Comparison of ENCODE assay signal across 8 mouse cellular contexts in genomic region chr4:88094768-88095420, GRCm38 (mm10). TPM values are rescaled to one million over a fixed set of nuclear protein-coding genes. Genes with fewer than 3 reads are reported as not detected.
DNase-seq lines count a peak whose midpoint lies in the region; ATAC-seq and TF ChIP-seq lines count a peak whose summit lies in the region.

No protein-coding gene starts in this region.

- no peaks in the 10 kb centered on the region for H3K27me3 ChIP-seq in lung, embryonic 14.5 days (ENCODE audit: insufficient read depth, low read length)
- no peaks in the 10 kb centered on the region for H3K27me3 ChIP-seq in forebrain, postnatal 0 days (ENCODE audit: insufficient read depth, low read length)

- H3K9ac ChIP-seq in lung, embryonic 14.5 days: peak overlapping the region; percentile 73
- H3K9ac ChIP-seq in forebrain, postnatal 0 days: peak overlapping the region; percentile 71

- peak; percentile 77 for ATAC-seq in lung, embryonic 14.5 days (ENCODE audit: insufficient read depth)
- peak; percentile 42 for ATAC-seq in forebrain, postnatal 0 days
- ATAC-seq in megakaryocyte, adult 5-6 weeks (ENCODE audit: poor library complexity, severe bottlenecking): peak; percentile 8; the same call in 1 of the 2 replicates

- WGBS in lung, embryonic 14.5 days: 1% methylated on average over 30 of the region's 30 CpGs
- under 1% methylated on average over 30 of the region's 30 CpGs for WGBS in bone marrow, adult 2 months
- under 1% methylated on average over 30 of the region's 30 CpGs for WGBS in forebrain, postnatal 0 days

- no peaks in the 10 kb centered on the region for H3K9me3 ChIP-seq in lung, embryonic 14.5 days (ENCODE audit: low read depth, low read length)
- no peaks in the 10 kb centered on the region for H3K9me3 ChIP-seq in forebrain, postnatal 0 days (ENCODE audit: low read length)

- H3K4me2 ChIP-seq in lung, embryonic 14.5 days: peak overlapping the region; percentile 98
- H3K4me2 ChIP-seq in forebrain, postnatal 0 days (ENCODE audit: low read depth): peak overlapping the region; percentile 85

- TF ChIP-seq CTCF in lung, embryonic 14.5 days (IDR thresholded peaks at IDR 0.05; ENCODE audit: low read depth): no peak
- TF ChIP-seq CTCF in bone marrow, adult 2 months (IDR thresholded peaks at IDR 0.05; ENCODE audit: control insufficient read depth, insufficient read depth, low read length): no peak
- TF ChIP-seq CTCF in forebrain, postnatal 0 days (IDR thresholded peaks at IDR 0.05; ENCODE audit: low read depth): no peak

- TF ChIP-seq POLR2A in bone marrow, adult 2 months (IDR thresholded peaks at IDR 0.05; ENCODE audit: borderline replicate concordance, control insufficient read depth, low read depth, low read length): no peak

- peak overlapping the region; percentile 42; the same call in 1 of the 2 replicates for H3K27ac ChIP-seq in lung, embryonic 14.5 days (ENCODE audit: low read depth)
- H3K27ac ChIP-seq in bone marrow, adult 2 months (ENCODE audit: control insufficient read depth, insufficient read depth, low read depth, low read length, poor library complexity): no peak overlapping the region
- H3K27ac ChIP-seq in forebrain, postnatal 0 days (ENCODE audit: low read depth, low read length): peak overlapping the region; percentile 47; the same call in 1 of the 2 replicates

- H3K4me1 ChIP-seq in lung, embryonic 14.5 days (ENCODE audit: insufficient read depth): no peaks in the 10 kb centered on the region
- H3K4me1 ChIP-seq in bone marrow, adult 2 months (ENCODE audit: control insufficient read depth, insufficient read depth, low read length): no peaks in the 10 kb centered on the region
- 0 out of 2 replicates have a peak, but pooled peaks cover 5% of the 10 kb centered on the region for H3K4me1 ChIP-seq in forebrain, postnatal 0 days (ENCODE audit: insufficient read depth)

- H3K36me3 ChIP-seq in lung, embryonic 14.5 days (ENCODE audit: insufficient read depth): no peaks in the 10 kb centered on the region
- no peaks in the 10 kb centered on the region for H3K36me3 ChIP-seq in forebrain, postnatal 0 days (ENCODE audit: insufficient read depth)

- peak overlapping the region; percentile 80 for H3K4me3 ChIP-seq in lung, embryonic 14.5 days (ENCODE audit: low read depth, low read length)
- peak overlapping the region; percentile 81 for H3K4me3 ChIP-seq in bone marrow, adult 2 months (replicated peaks; ENCODE audit: control insufficient read depth, low read depth, low read length)
- H3K4me3 ChIP-seq in forebrain, postnatal 0 days (ENCODE audit: low read depth, low read length): peak overlapping the region; percentile 71

- peak; percentile 57 for DNase-seq in lung, embryonic 14.5 days
- DNase-seq in lung, postnatal 25 days (ENCODE audit: low spot score): no peak
- DNase-seq in forebrain, postnatal 0 days: peak; percentile 59
- DNase-seq in adrenal gland, adult (ENCODE audit: inconsistent age in 2 of 2, low spot score in 1 of 2): no peak
- DNase-seq in adrenal gland, adult 8-10 months: no peak
- DNase-seq in thymus, postnatal 25 days: no peak

RNA-seq across cellular contexts. Expression of gene Focad, which starts 0.5 kb away (rescaled TPM):
- polyA plus RNA-seq in lung, embryonic 14.5 days (2014; fragmentation: Nextera tagmentation; extraction: Ambion mirVana): 20.8 and 21.7 TPM in 2 replicates
- 7.7 and 8.2 TPM in 2 replicates for polyA plus RNA-seq in bone marrow, adult 2 months (2011; ENCODE audit: insufficient read depth, insufficient read length, low replicate concordance, missing spikeins)
- total RNA-seq in forebrain, postnatal 0 days (2014; rRNA removed): 30.6 and 37.6 TPM in 2 replicates
- polyA plus RNA-seq in forebrain, postnatal 0 days (2015; fragmentation: Nextera tagmentation; extraction: Ambion mirVana): 8.5 and 8.9 TPM in 2 replicates
- 3.0 and 4.8 TPM in 2 replicates for total RNA-seq in megakaryocyte, adult 5-6 weeks (2015)
- total RNA-seq in megakaryocyte, adult 5-6 weeks (2017): 3.7 and 6.2 TPM in 2 replicates
- total RNA-seq in adrenal gland, adult 8-10 months (2022): 10 to 100 TPM; 28.8 to 31.9 (median 29.9) TPM

Comparison
In these comparisons a context has a peak if more than half of its experiments do, and no peak if none do; other contexts are left out.
1. DNase-seq: peak in lung, embryonic 14.5 days (single experiment) and forebrain, postnatal 0 days (single experiment); none in lung, postnatal 25 days (single experiment), adrenal gland, adult (0 of 2), adrenal gland, adult 8-10 months (single experiment) and thymus, postnatal 25 days (single experiment).
2. ATAC-seq: peak in every context shown above with its lines; median percentile 77 in lung, embryonic 14.5 days; 42 in forebrain, postnatal 0 days; 8 in megakaryocyte, adult 5-6 weeks.
3. Peak in every context shown above with its lines, with median percentiles within 50 percentile points of each other: H3K4me3 ChIP-seq.